Mouse (Mus musculus) neural tube, embryonic 12.5 days (tissue): ENCODE data around the gene Sap30. TPM values are rescaled to one million over a fixed set of nuclear protein-coding genes. Genes with fewer than 3 reads are reported as not detected.

Experiments
- polyA plus RNA-seq: library from polyadenylated mRNA; unstranded; fragments of >200 nt; fragmentation: Nextera tagmentation; extraction: Ambion mirVana; gene quantifications from 2 replicates; pipeline ENCODE4 v1.2.1, GENCODE M21; 2016

Gene Sap30
- polyA plus RNA-seq, 1 experiment from 2014 or later, result 105 TPM

Other genes starting within 250 kb of the Sap30 start
- 0.13 and 0.34 TPM in 2 replicates for gene Hand2, start 166.9 kb downstream of the Sap30 start, polyA plus RNA-seq
- gene Scrg1, start 31.9 kb downstream of the Sap30 start, polyA plus RNA-seq, result 2.0 and 2.1 TPM in 2 replicates
- gene Hmgb2, start 24.0 kb upstream of the Sap30 start, polyA plus RNA-seq, result 387 and 409 TPM in 2 replicates
- gene Galnt7, start 165.2 kb upstream of the Sap30 start, polyA plus RNA-seq, result 16.3 and 16.4 TPM in 2 replicates